Mouse (Mus musculus): ENCODE results near the gene Sh3bgr. TPM values are rescaled to one million over a fixed set of nuclear protein-coding genes. Genes with fewer than 3 reads are reported as not detected.

Gene Sh3bgr
- polyA plus RNA-seq, 1 experiment: 12.6 TPM

Other genes starting within 250 kb of the Sh3bgr start
- gene Psmg1, start 209.5 kb upstream of the Sh3bgr start, polyA plus RNA-seq (2012; rRNA removed): 25.0 and 26.4 TPM in 2 replicates
- 79.8 and 80.1 TPM in 2 replicates for gene Brwd1, start 117.9 kb upstream of the Sh3bgr start, polyA plus RNA-seq (2012; rRNA removed)
- 104 TPM in 2 replicates for gene Hmgn1, start 72.7 kb upstream of the Sh3bgr start, polyA plus RNA-seq (2012; rRNA removed)
- gene Wrb, start 55.0 kb upstream of the Sh3bgr start, polyA plus RNA-seq (2012; rRNA removed): 110 and 115 TPM in 2 replicates
- 3.8 and 4.1 TPM in 2 replicates for gene Lca5l, start 8.2 kb upstream of the Sh3bgr start, polyA plus RNA-seq (2012; rRNA removed)
- 13.3 and 14.2 TPM in 2 replicates for gene B3galt5, start 35.4 kb downstream of the Sh3bgr start, polyA plus RNA-seq (2012; rRNA removed)
- gene Itgb2l, start 243.2 kb downstream of the Sh3bgr start, polyA plus RNA-seq (2012; rRNA removed): not detected in 2 replicates